Mouse (Mus musculus): ENCODE data around the gene Olfr643. TPM values are rescaled to one million over a fixed set of nuclear protein-coding genes. Genes with fewer than 3 reads are reported as not detected.

Olfr643 gene
- polyA plus RNA-seq, 1 experiment from 2014 or later, result not detected

GRCm38 (mm10) chr7:104085365-104085764 is 51.8 kb downstream of the Olfr643 start, which contains the start of gene Olfr645:
TSS of gene Olfr645 (minus strand) at chr7:104085465.
- no peaks in the 10 kb centered on the region for H3K4me1 ChIP-seq (replicated peaks)
- H3K27ac ChIP-seq, result no peak within 1 kb of the TSS
- H3K36me3 ChIP-seq, result no peaks in the 10 kb centered on the region
- H3K9me3 ChIP-seq, result no peaks in the 10 kb centered on the region
- no peak within 1 kb of the TSS for H3K4me2 ChIP-seq (replicated peaks)
- 90% methylated on average over 1 of the region's 1 CpGs for WGBS
- no peak within 1 kb of the TSS for H3K4me3 ChIP-seq (replicated peaks)
- ATAC-seq, result no peak
- no peaks in the 10 kb centered on the region for H3K27me3 ChIP-seq
- no peak within 1 kb of the TSS for H3K9ac ChIP-seq (replicated peaks)

- no peak for ATAC-seq
- 80% methylated on average over 2 of the region's 2 CpGs for WGBS
- H3K9ac ChIP-seq (replicated peaks), result no peak within 1 kb of the TSS
These were observed 65.4 kb downstream of the Olfr643 start, which contains the start of gene Olfr644 for GRCm38 (mm10) chr7:104071769-104072168. TSS of gene Olfr644 (minus strand) at chr7:104071869.

GRCm38 (mm10) chr7:104061345-104061744 is 75.9 kb downstream of the Olfr643 start, which contains the start of gene 4930516K23Rik:
TSS of gene 4930516K23Rik (minus strand) at chr7:104061445.
- ATAC-seq, result no peak
- Histone ChIP-seq H3K9me3 (no peaks in the 10 kb centered on the region), H3K27ac (no peak within 1 kb of the TSS), H3K9ac (replicated peaks) (no peak within 1 kb of the TSS), H3K27me3 (no peaks in the 10 kb centered on the region), H3K36me3 (no peaks in the 10 kb centered on the region), H3K4me2 (replicated peaks) (no peak within 1 kb of the TSS), H3K4me3 (replicated peaks) (no peak within 1 kb of the TSS), H3K4me1 (replicated peaks) (no peaks in the 10 kb centered on the region)
- WGBS, result 49% methylated on average over 2 of the region's 2 CpGs

More at GRCm38 (mm10) chr7:104071769-104072168, 65.4 kb downstream of the Olfr643 start, which contains the start of gene Olfr644:
- no peaks in the 10 kb centered on the region for H3K36me3 ChIP-seq
- no peak within 1 kb of the TSS for H3K27ac ChIP-seq
- H3K4me2 ChIP-seq (replicated peaks), result no peak within 1 kb of the TSS
- H3K4me3 ChIP-seq (replicated peaks), result no peak within 1 kb of the TSS
- H3K4me1 ChIP-seq (replicated peaks), result no peaks in the 10 kb centered on the region
- peaks cover 5% of the 10 kb centered on the region for H3K9me3 ChIP-seq
- no peaks in the 10 kb centered on the region for H3K27me3 ChIP-seq

GRCm38 (mm10) chr7:104059215-104059614 is 78.0 kb downstream of the Olfr643 start:
- H3K4me3 ChIP-seq (replicated peaks), result no peak overlapping the region
- no peaks in the 10 kb centered on the region for H3K4me1 ChIP-seq (replicated peaks)
- H3K9ac ChIP-seq (replicated peaks), result no peak overlapping the region
- no peak for ATAC-seq
- no peaks in the 10 kb centered on the region for H3K36me3 ChIP-seq
- H3K9me3 ChIP-seq, result no peaks in the 10 kb centered on the region
- no peaks in the 10 kb centered on the region for H3K27me3 ChIP-seq
- whole genome bisulfite sequencing, result 93% methylated on average over 1 of the region's 1 CpGs
- H3K27ac ChIP-seq, result no peak overlapping the region
- H3K4me2 ChIP-seq (replicated peaks), result no peak overlapping the region

- ATAC-seq, result no peak
These were observed 84.6 kb downstream of the Olfr643 start, which contains the start of gene Olfr642 for GRCm38 (mm10) chr7:104052566-104052965. TSS of gene Olfr642 (minus strand) at chr7:104052666.

GRCm38 (mm10) chr7:104050745-104051144 is 86.5 kb downstream of the Olfr643 start:
- Histone ChIP-seq H3K4me2 (replicated peaks) (no peak overlapping the region), H3K4me1 (replicated peaks) (no peaks in the 10 kb centered on the region), H3K27ac (no peak overlapping the region), H3K4me3 (replicated peaks) (no peak overlapping the region), H3K27me3 (no peaks in the 10 kb centered on the region), H3K9me3 (no peaks in the 10 kb centered on the region), H3K36me3 (no peaks in the 10 kb centered on the region), H3K9ac (replicated peaks) (no peak overlapping the region)
- WGBS, result 91% methylated on average over 4 of the region's 4 CpGs
- ATAC-seq, result no peak

More at GRCm38 (mm10) chr7:104052566-104052965, 84.6 kb downstream of the Olfr643 start, which contains the start of gene Olfr642:
- Histone ChIP-seq H3K9me3 (no peaks in the 10 kb centered on the region), H3K36me3 (no peaks in the 10 kb centered on the region), H3K27ac (no peak within 1 kb of the TSS), H3K4me3 (replicated peaks) (no peak within 1 kb of the TSS), H3K9ac (replicated peaks) (no peak within 1 kb of the TSS), H3K27me3 (no peaks in the 10 kb centered on the region), H3K4me1 (replicated peaks) (no peaks in the 10 kb centered on the region), H3K4me2 (replicated peaks) (no peak within 1 kb of the TSS)
- 79% methylated on average over 1 of the region's 1 CpGs for WGBS

- Histone ChIP-seq H3K9ac (replicated peaks) (no peak within 1 kb of the TSS), H3K27ac (no peak within 1 kb of the TSS), H3K4me3 (replicated peaks) (no peak within 1 kb of the TSS), H3K9me3 (no peaks in the 10 kb centered on the region), H3K4me2 (replicated peaks) (no peak within 1 kb of the TSS), H3K36me3 (no peaks in the 10 kb centered on the region), H3K27me3 (no peaks in the 10 kb centered on the region), H3K4me1 (replicated peaks) (no peaks in the 10 kb centered on the region)
- ATAC-seq, result no peak
- 72% methylated on average over 1 of the region's 1 CpGs for WGBS
These were observed 102.1 kb downstream of the Olfr643 start, which contains the start of gene Olfr641 for GRCm38 (mm10) chr7:104035145-104035544. TSS of gene Olfr641 (plus strand) at chr7:104035445.

GRCm38 (mm10) chr7:104026978-104027377 is 110.2 kb downstream of the Olfr643 start:
- no peaks in the 10 kb centered on the region for H3K27me3 ChIP-seq
- H3K4me1 ChIP-seq (replicated peaks), result no peaks in the 10 kb centered on the region
- no peak overlapping the region for H3K4me3 ChIP-seq (replicated peaks)
- no peaks in the 10 kb centered on the region for H3K9me3 ChIP-seq
- no peak for ATAC-seq
- no peak overlapping the region for H3K27ac ChIP-seq
- no peaks in the 10 kb centered on the region for H3K36me3 ChIP-seq
- 77% methylated on average over 3 of the region's 3 CpGs for WGBS
- no peak overlapping the region for H3K9ac ChIP-seq (replicated peaks)
- no peak overlapping the region for H3K4me2 ChIP-seq (replicated peaks)

GRCm38 (mm10) chr7:104025473-104025872 is 111.7 kb downstream of the Olfr643 start, which contains the start of gene Olfr640:
TSS of gene Olfr640 (minus strand) at chr7:104025573.
- ATAC-seq, result no peak

GRCm38 (mm10) chr7:104021651-104022050 is 115.6 kb downstream of the Olfr643 start:
- Histone ChIP-seq H3K4me1 (replicated peaks) (no peaks in the 10 kb centered on the region), H3K4me3 (replicated peaks) (no peak overlapping the region), H3K27ac (no peak overlapping the region), H3K27me3 (no peaks in the 10 kb centered on the region), H3K9me3 (no peaks in the 10 kb centered on the region), H3K9ac (replicated peaks) (no peak overlapping the region), H3K4me2 (replicated peaks) (no peak overlapping the region), H3K36me3 (no peaks in the 10 kb centered on the region)
- ATAC-seq, result no peak
- WGBS, result 92% methylated on average over 6 of the region's 6 CpGs

More at GRCm38 (mm10) chr7:104025473-104025872, 111.7 kb downstream of the Olfr643 start, which contains the start of gene Olfr640:
- Histone ChIP-seq H3K9me3 (no peaks in the 10 kb centered on the region), H3K36me3 (no peaks in the 10 kb centered on the region), H3K4me1 (replicated peaks) (no peaks in the 10 kb centered on the region), H3K9ac (replicated peaks) (no peak within 1 kb of the TSS), H3K4me3 (replicated peaks) (no peak within 1 kb of the TSS), H3K4me2 (replicated peaks) (no peak within 1 kb of the TSS), H3K27ac (no peak within 1 kb of the TSS), H3K27me3 (no peaks in the 10 kb centered on the region)
- 84% methylated on average over 6 of the region's 6 CpGs for WGBS

GRCm38 (mm10) chr7:104018953-104019352 is 118.3 kb downstream of the Olfr643 start:
- no peak overlapping the region for H3K9ac ChIP-seq (replicated peaks)
- H3K4me3 ChIP-seq (replicated peaks), result no peak overlapping the region
- no peak overlapping the region for H3K27ac ChIP-seq
- no peak overlapping the region for H3K4me2 ChIP-seq (replicated peaks)
- H3K9me3 ChIP-seq, result no peaks in the 10 kb centered on the region
- H3K36me3 ChIP-seq, result no peaks in the 10 kb centered on the region
- H3K27me3 ChIP-seq, result no peaks in the 10 kb centered on the region
- no peak for ATAC-seq
- no peaks in the 10 kb centered on the region for H3K4me1 ChIP-seq (replicated peaks)
- WGBS, result 80% methylated on average over 1 of the region's 1 CpGs

GRCm38 (mm10) chr7:104017203-104017602 is 120.0 kb downstream of the Olfr643 start, which contains the start of gene Olfr639:
TSS of gene Olfr639 (minus strand) at chr7:104017303.
- Histone ChIP-seq H3K4me2 (replicated peaks) (no peak within 1 kb of the TSS), H3K36me3 (no peaks in the 10 kb centered on the region), H3K4me1 (replicated peaks) (no peaks in the 10 kb centered on the region), H3K9me3 (no peaks in the 10 kb centered on the region), H3K27ac (no peak within 1 kb of the TSS), H3K4me3 (replicated peaks) (no peak within 1 kb of the TSS), H3K9ac (replicated peaks) (no peak within 1 kb of the TSS), H3K27me3 (no peaks in the 10 kb centered on the region)
- ATAC-seq, result no peak

GRCm38 (mm10) chr7:103999124-103999523 is 138.1 kb downstream of the Olfr643 start:
- H3K27me3 ChIP-seq, result no peaks in the 10 kb centered on the region
- H3K36me3 ChIP-seq, result no peaks in the 10 kb centered on the region
- no peak overlapping the region for H3K4me3 ChIP-seq (replicated peaks)
- H3K9ac ChIP-seq (replicated peaks), result no peak overlapping the region
- ATAC-seq, result no peak
- H3K4me1 ChIP-seq (replicated peaks), result no peaks in the 10 kb centered on the region
- no peaks in the 10 kb centered on the region for H3K9me3 ChIP-seq
- H3K27ac ChIP-seq, result no peak overlapping the region
- no peak overlapping the region for H3K4me2 ChIP-seq (replicated peaks)
